Mouse (Mus musculus) limb, embryonic 12.5 days (tissue): ENCODE measurements around the gene Parp11. TPM values are rescaled to one million over a fixed set of nuclear protein-coding genes. Genes with fewer than 3 reads are reported as not detected.

Experiments used
- ATAC-seq: fragments of 200-750 bp; cut with Nextera tagmentation; 2 replicates; pipeline ENCODE4 v1.8.0; 2017; ENCODE audit warnings: low read depth, moderate TSS enrichment; ENCODE audit not compliant: insufficient number of reproducible peaks, insufficient read depth, low FRiP score, low TSS enrichment
- H3K27ac ChIP-seq: fragments of 300-500 bp; sonication (generic); 2 replicates; pipeline ENCODE4 v1.5.1; 2016; ENCODE audit warnings: mild to moderate bottlenecking, moderate library complexity
- H3K27me3 ChIP-seq: fragments of 300-500 bp; sonication (generic); 2 replicates; pipeline ENCODE4 v1.6.1; 2016; ENCODE audit warnings: mild to moderate bottlenecking, moderate library complexity
- H3K36me3 ChIP-seq: fragments of 300-500 bp; sonication (generic); 2 replicates; pipeline ENCODE4 v1.6.1; 2016; ENCODE audit warnings: mild to moderate bottlenecking, moderate library complexity
- H3K4me1 ChIP-seq: fragments of 300-500 bp; sonication (generic); replicated peaks from 2 replicates; pipeline ENCODE4 v1.6.1; 2016
- H3K4me2 ChIP-seq: fragments of 300-500 bp; sonication (generic); 2 replicates; pipeline ENCODE4 v1.6.1; 2016; ENCODE audit warnings: mild to moderate bottlenecking, moderate library complexity
- H3K4me3 ChIP-seq: fragments of 300-500 bp; sonication (generic); replicated peaks from 2 replicates; pipeline ENCODE4 v1.5.1; 2016; ENCODE audit warnings: mild to moderate bottlenecking
- H3K9ac ChIP-seq: fragments of 300-500 bp; sonication (generic); replicated peaks from 2 replicates; pipeline ENCODE4 v1.6.1; 2016; ENCODE audit warnings: mild to moderate bottlenecking, moderate library complexity
- H3K9me3 ChIP-seq: fragments of 300-500 bp; sonication (generic); 2 replicates; pipeline ENCODE4 v1.6.1; 2016; ENCODE audit warnings: mild to moderate bottlenecking, moderate library complexity
- WGBS: fragments of 180-500 bp; shearing (Covaris S2); methylation state at CpG from one replicate; pipeline ENCODE4 v1.1.7; 2016; 5-methylcytosine and 5-hydroxymethylcytosine counted together
- polyA plus RNA-seq: library from polyadenylated mRNA; unstranded; fragments of >200 nt; fragmentation: Nextera tagmentation; extraction: Ambion mirVana; gene quantifications from 2 replicates; pipeline ENCODE4 v1.2.1, GENCODE M21; 2016

The Parp11 gene
- polyA plus RNA-seq, 1 experiment from 2014 or later, result 35.9 TPM

GRCm38 (mm10) chr6:127531412-127532205, 85.0 kb downstream of the Parp11 start:
- Histone ChIP-seq H3K4me3 (no peak overlapping the region), H3K27ac (no peak overlapping the region), H3K4me1 (no peaks in the 10 kb centered on the region), H3K36me3 (no peaks in the 10 kb centered on the region), H3K9me3 (no peaks in the 10 kb centered on the region), H3K27me3 (no peaks in the 10 kb centered on the region; the same call in 1 of the 2 replicates), H3K4me2 (no peak overlapping the region), H3K9ac (no peak overlapping the region)
- ATAC-seq, result no peak
- 51% methylated on average over 3 of the region's 3 CpGs for WGBS

- H3K9me3 ChIP-seq, result no peaks in the 10 kb centered on the region
- no peaks in the 10 kb centered on the region for H3K4me1 ChIP-seq
- H3K9ac ChIP-seq, result no peak overlapping the region
- H3K4me2 ChIP-seq, result no peak overlapping the region
- no peak overlapping the region for H3K4me3 ChIP-seq
- H3K36me3 ChIP-seq, result no peaks in the 10 kb centered on the region
- ATAC-seq, result no peak
- H3K27me3 ChIP-seq, result no peaks in the 10 kb centered on the region; the same call in 1 of the 2 replicates
- no peak overlapping the region for H3K27ac ChIP-seq
- 84% methylated on average over 5 of the region's 5 CpGs for WGBS
Measured at GRCm38 (mm10) chr6:127532304-127532703, 85.7 kb downstream of the Parp11 start.

DNA sequence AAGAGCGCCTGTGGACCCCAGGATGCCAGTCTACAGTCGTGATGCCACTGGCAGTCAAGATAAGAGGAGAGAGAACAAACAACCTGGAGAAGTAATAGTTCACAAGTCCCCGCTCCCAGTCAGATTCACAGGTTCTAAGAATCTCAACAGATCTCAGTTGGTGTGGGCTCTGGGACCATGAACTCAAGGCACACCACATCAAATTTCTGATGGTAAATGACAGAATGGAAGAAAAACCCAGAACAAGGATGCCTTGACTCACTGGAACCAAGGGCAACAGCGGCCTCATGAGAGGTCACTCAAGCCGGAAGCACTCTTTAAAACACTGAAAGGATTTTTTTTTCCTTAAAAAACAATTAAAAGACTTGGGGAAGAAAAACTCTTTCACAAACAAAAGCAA, 87.1 kb downstream of the Parp11 start:
- no peaks in the 10 kb centered on the region for H3K36me3 ChIP-seq
- H3K9me3 ChIP-seq, result no peaks in the 10 kb centered on the region
- WGBS, result 84% methylated on average over 5 of the region's 5 CpGs
- no peak for ATAC-seq
- H3K27ac ChIP-seq, result no peak overlapping the region
- no peaks in the 10 kb centered on the region for H3K27me3 ChIP-seq
- H3K4me2 ChIP-seq, result no peak overlapping the region
- H3K4me1 ChIP-seq, result no peaks in the 10 kb centered on the region
- no peak overlapping the region for H3K9ac ChIP-seq
- no peak overlapping the region for H3K4me3 ChIP-seq

DNA sequence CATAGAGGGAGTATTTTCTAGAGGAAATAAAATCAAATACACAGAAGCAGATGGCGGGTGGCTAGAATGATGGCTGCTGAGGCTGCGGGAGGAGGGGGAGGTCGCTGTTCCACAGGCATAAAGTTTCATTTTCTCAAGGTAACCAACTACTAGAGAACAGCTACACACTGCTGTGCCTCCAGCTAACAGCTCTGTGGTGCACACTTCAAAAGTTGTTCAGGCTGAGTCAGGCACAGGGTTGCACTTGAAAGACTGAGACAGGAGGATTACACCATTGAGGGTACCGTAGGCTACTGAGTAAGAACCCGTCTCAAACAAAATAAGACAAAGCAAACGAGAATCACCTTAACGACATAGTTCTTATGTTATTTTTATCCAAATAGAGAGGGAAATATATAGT, 90.4 kb downstream of the Parp11 start:
- peaks cover 10% of the 10 kb centered on the region for H3K27me3 ChIP-seq
- no peak overlapping the region for H3K9ac ChIP-seq
- no peak for ATAC-seq
- no peak overlapping the region for H3K27ac ChIP-seq
- H3K4me2 ChIP-seq, result no peak overlapping the region
- no peaks in the 10 kb centered on the region for H3K9me3 ChIP-seq
- H3K4me3 ChIP-seq, result no peak overlapping the region
- H3K36me3 ChIP-seq, result no peaks in the 10 kb centered on the region
- WGBS, result 70% methylated on average over 7 of the region's 7 CpGs
- H3K4me1 ChIP-seq, result no peaks in the 10 kb centered on the region; the same call in 1 of the 2 replicates

DNA sequence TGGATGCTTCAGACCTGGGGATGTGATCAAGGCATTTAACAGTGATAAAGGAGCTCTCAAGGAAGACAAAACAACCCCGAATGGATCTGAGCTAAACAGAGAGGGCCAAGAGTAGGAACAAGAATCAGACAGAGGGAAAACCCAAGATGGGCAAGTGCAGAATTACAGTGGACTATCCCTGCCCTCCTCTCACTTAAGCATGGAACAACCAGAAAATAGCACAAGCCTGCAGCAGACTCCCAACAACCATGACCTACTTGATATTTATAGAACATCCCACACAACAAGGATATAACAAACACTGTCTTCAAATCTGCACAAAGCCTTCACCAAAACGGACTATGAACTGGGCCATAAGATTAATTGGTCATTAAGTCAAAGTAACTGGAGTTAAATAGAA, 91.5 kb downstream of the Parp11 start:
- H3K27ac ChIP-seq, result no peak overlapping the region
- no peak overlapping the region for H3K4me3 ChIP-seq
- no peak for ATAC-seq
- H3K4me2 ChIP-seq, result no peak overlapping the region
- H3K9ac ChIP-seq, result no peak overlapping the region
- peaks cover 10% of the 10 kb centered on the region for H3K27me3 ChIP-seq
- H3K4me1 ChIP-seq, result no peaks in the 10 kb centered on the region; the same call in 1 of the 2 replicates
- no peaks in the 10 kb centered on the region for H3K36me3 ChIP-seq
- H3K9me3 ChIP-seq, result no peaks in the 10 kb centered on the region
- WGBS, result 71% methylated on average over 2 of the region's 2 CpGs

- Histone ChIP-seq H3K4me2 (no peak overlapping the region), H3K27me3 (peaks cover 13% of the 10 kb centered on the region), H3K4me3 (no peak overlapping the region), H3K9ac (no peak overlapping the region), H3K36me3 (no peaks in the 10 kb centered on the region), H3K27ac (no peak overlapping the region), H3K9me3 (no peaks in the 10 kb centered on the region), H3K4me1 (no peaks in the 10 kb centered on the region; the same call in 1 of the 2 replicates)
- ATAC-seq, result no peak
- WGBS, result 94% methylated on average over 4 of the region's 4 CpGs
Measured at GRCm38 (mm10) chr6:127539226-127539625, 92.6 kb downstream of the Parp11 start.

DNA sequence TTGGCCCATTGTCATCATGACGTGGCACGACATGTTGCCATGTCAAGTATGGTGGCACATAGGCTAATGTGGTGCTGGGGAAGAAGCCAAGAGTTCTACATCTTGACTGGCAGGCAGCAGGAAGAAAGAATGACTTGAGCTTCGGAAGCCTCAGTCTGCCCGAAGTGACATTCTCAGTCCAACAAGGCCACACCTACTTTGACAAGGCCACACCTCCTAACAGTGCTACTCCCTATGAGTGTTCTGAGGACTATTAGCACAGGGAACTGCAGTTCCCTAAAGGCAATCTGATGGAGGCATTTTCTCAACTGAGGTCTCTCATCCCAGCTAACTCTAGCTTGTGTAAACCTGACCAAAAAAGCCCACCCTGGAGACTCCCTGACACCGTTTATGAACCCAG, 93.0 kb downstream of the Parp11 start:
- H3K4me1 ChIP-seq, result no peaks in the 10 kb centered on the region; the same call in 1 of the 2 replicates
- no peak overlapping the region for H3K4me2 ChIP-seq
- 73% methylated on average over 5 of the region's 5 CpGs for WGBS
- H3K36me3 ChIP-seq, result no peaks in the 10 kb centered on the region
- ATAC-seq, result no peak
- no peak overlapping the region for H3K9ac ChIP-seq
- no peaks in the 10 kb centered on the region for H3K9me3 ChIP-seq
- H3K4me3 ChIP-seq, result no peak overlapping the region
- peaks cover 13% of the 10 kb centered on the region for H3K27me3 ChIP-seq
- H3K27ac ChIP-seq, result no peak overlapping the region

- no peaks in the 10 kb centered on the region; the same call in 1 of the 2 replicates for H3K4me1 ChIP-seq
- peaks cover 13% of the 10 kb centered on the region for H3K27me3 ChIP-seq
- no peaks in the 10 kb centered on the region for H3K9me3 ChIP-seq
- no peak overlapping the region for H3K9ac ChIP-seq
- 73% methylated on average over 4 of the region's 4 CpGs for WGBS
- no peak overlapping the region for H3K27ac ChIP-seq
- no peak overlapping the region for H3K4me2 ChIP-seq
- no peak overlapping the region for H3K4me3 ChIP-seq
- H3K36me3 ChIP-seq, result no peaks in the 10 kb centered on the region
- ATAC-seq, result no peak
Measured at GRCm38 (mm10) chr6:127540517-127540916, 93.9 kb downstream of the Parp11 start.

GRCm38 (mm10) chr6:127541617-127542374, 95.2 kb downstream of the Parp11 start:
- Histone ChIP-seq H3K4me1 (peaks cover 2% of the 10 kb centered on the region; the same call in 1 of the 2 replicates), H3K36me3 (no peaks in the 10 kb centered on the region), H3K27me3 (peaks cover 13% of the 10 kb centered on the region), H3K4me3 (no peak overlapping the region), H3K27ac (no peak overlapping the region), H3K9me3 (no peaks in the 10 kb centered on the region), H3K4me2 (peak overlapping the region; percentile 23), H3K9ac (no peak overlapping the region)
- 30% methylated on average over 18 of the region's 18 CpGs for WGBS
- ATAC-seq, result 0 out of 2 replicates have a peak, but pooled peaks have one; percentile 31
